Mouse (Mus musculus) CH12.LX (cell line): Measurements from ENCODE around the gene Fam172a. TPM values are rescaled to one million over a fixed set of nuclear protein-coding genes. Genes with fewer than 3 reads are reported as not detected.

ENCODE experiments used
- DNase-seq: peaks from one replicate; pipeline ENCODE4 v3.0.0-alpha.2; 2013; ENCODE audit errors: extremely low read depth
- H3K27ac ChIP-seq: 2 replicates; pipeline ENCODE4 v1.5.1; 2012; ENCODE audit warnings: low read depth, mild to moderate bottlenecking, control low read depth, moderate library complexity; ENCODE audit not compliant: insufficient read depth
- H3K27me3 ChIP-seq: replicated peaks from 2 replicates; pipeline ENCODE3; 2012; ENCODE audit warnings: inconsistent platforms
- H3K36me3 ChIP-seq, 2 experiments: replicated peaks in 1 of 2; 2 replicates each; pipeline versions ENCODE3 to v1.6.1; 2012; ENCODE audit warnings: inconsistent platforms in 1 of 2, low read length in 1 of 2, mild to moderate bottlenecking in 1 of 2, mixed read lengths in 1 of 2, moderate library complexity in 1 of 2; ENCODE audit not compliant: control insufficient read depth in 1 of 2, insufficient read depth in 1 of 2
- H3K4me1 ChIP-seq, 2 experiments: 2 replicates each; pipeline ENCODE4 v1.6.1; 2012; ENCODE audit warnings: inconsistent platforms in 1 of 2, moderate library complexity in 1 of 2; ENCODE audit not compliant: insufficient read depth in 2 of 2, control insufficient read depth in 1 of 2
- H3K4me2 ChIP-seq: 2 replicates; pipeline ENCODE4 v1.6.1; 2012; ENCODE audit warnings: low read depth, mild to moderate bottlenecking, control low read depth; ENCODE audit not compliant: poor library complexity, insufficient read depth, severe bottlenecking
- H3K4me3 ChIP-seq, 3 experiments: fragments of 150-350 bp in 1 of 3; sonication (generic) in 1 of 3; replicated peaks in 1 of 3; 2 replicates each; pipeline versions ENCODE3 to v1.5.1; 2011 to 2012; ENCODE audit warnings: low read depth in 2 of 3, low read length in 2 of 3, mild to moderate bottlenecking in 2 of 3, moderate library complexity in 2 of 3, control low read depth in 1 of 3, improper control_type of control experiment in 1 of 3, inconsistent platforms in 1 of 3, mixed read lengths in 1 of 3; ENCODE audit not compliant: poor library complexity in 1 of 3
- H3K79me2 ChIP-seq: replicated peaks from 2 replicates; pipeline ENCODE4 v1.6.1; 2012; ENCODE audit warnings: mild to moderate bottlenecking, moderate library complexity; ENCODE audit not compliant: control insufficient read depth, poor library complexity, insufficient read depth, severe bottlenecking; ENCODE audit errors: extremely low read depth
- H3K9ac ChIP-seq: 2 replicates; pipeline ENCODE4 v1.6.1; 2012; ENCODE audit warnings: low read depth, mild to moderate bottlenecking, control low read depth, moderate library complexity; ENCODE audit not compliant: insufficient read depth
- H3K9me3 ChIP-seq: replicated peaks from 2 replicates; pipeline ENCODE3; 2012; ENCODE audit warnings: low read length, inconsistent platforms, mixed read lengths
- CHD2 ChIP-seq: IDR thresholded peaks from 2 replicates; pipeline ENCODE4 v1.6.1; 2011; ENCODE audit warnings: low read length, improper control_type of control experiment
- CTCF ChIP-seq, 2 experiments: IDR thresholded peaks in 1 of 2; conservative IDR thresholded peaks in 1 of 2; 2 replicates each; pipeline ENCODE4 v1.5.1; 2011 to 2012; ENCODE audit warnings: low read depth in 2 of 2, low read length in 2 of 2, improper control_type of control experiment in 1 of 2, inconsistent platforms in 1 of 2, mild to moderate bottlenecking in 1 of 2, moderate library complexity in 1 of 2
- ELF1 ChIP-seq: IDR thresholded peaks from 2 replicates; pipeline ENCODE4 v1.6.1; 2014; ENCODE audit warnings: low read depth, mild to moderate bottlenecking, inconsistent platforms, low read length, improper control_type of control experiment
- ETS1 ChIP-seq: conservative IDR thresholded peaks from 2 replicates; pipeline ENCODE4 v1.6.1; 2012; ENCODE audit warnings: low read depth, mild to moderate bottlenecking, inconsistent platforms, low read length, improper control_type of control experiment, moderate library complexity
- HCFC1 ChIP-seq: IDR thresholded peaks from 2 replicates; pipeline ENCODE4 v1.6.1; 2012; ENCODE audit warnings: low read depth, mild to moderate bottlenecking, inconsistent platforms, low read length, improper control_type of control experiment
- IRF4 ChIP-seq: IDR thresholded peaks from 2 replicates; pipeline ENCODE4 v1.6.1; 2014; ENCODE audit warnings: low read depth, mild to moderate bottlenecking, inconsistent platforms, low read length, improper control_type of control experiment
- JUN ChIP-seq: IDR thresholded peaks from 2 replicates; pipeline ENCODE4 v1.6.1; 2011; ENCODE audit warnings: low read depth, mild to moderate bottlenecking, low read length, improper control_type of control experiment, moderate library complexity; ENCODE audit not compliant: insufficient read depth
- JUND ChIP-seq: conservative IDR thresholded peaks from 2 replicates; pipeline ENCODE4 v1.6.1; 2011; ENCODE audit warnings: low read depth, low read length, improper control_type of control experiment
- MAFK ChIP-seq: IDR thresholded peaks from 2 replicates; pipeline ENCODE4 v1.6.1; 2011; ENCODE audit warnings: low read length, improper control_type of control experiment; ENCODE audit not compliant: insufficient replicate concordance
- MAZ ChIP-seq: IDR thresholded peaks from 2 replicates; pipeline ENCODE4 v1.6.1; 2012; ENCODE audit warnings: low read depth, mild to moderate bottlenecking, inconsistent platforms, low read length, improper control_type of control experiment, moderate library complexity
- MEF2A ChIP-seq: IDR thresholded peaks from 2 replicates; pipeline ENCODE4 v1.6.1; 2014; ENCODE audit warnings: low read depth, mild to moderate bottlenecking, inconsistent platforms, low read length, improper control_type of control experiment, borderline replicate concordance
- MXI1 ChIP-seq: IDR thresholded peaks from 2 replicates; pipeline ENCODE4 v1.6.1; 2011; ENCODE audit warnings: mild to moderate bottlenecking, low read depth, low read length, improper control_type of control experiment
- NELFE ChIP-seq: IDR thresholded peaks from 2 replicates; pipeline ENCODE4 v1.6.1; 2011; ENCODE audit warnings: low read depth, low read length, improper control_type of control experiment
- RCOR1 ChIP-seq: conservative IDR thresholded peaks from 2 replicates; pipeline ENCODE4 v1.6.1; 2012; ENCODE audit warnings: low read depth, mild to moderate bottlenecking, inconsistent platforms, low read length, improper control_type of control experiment
- SIN3A ChIP-seq: IDR thresholded peaks from 2 replicates; pipeline ENCODE4 v1.6.1; 2012; ENCODE audit warnings: low read length, improper control_type of control experiment, inconsistent platforms
- SMC3 ChIP-seq: IDR thresholded peaks from 2 replicates; pipeline ENCODE4 v1.6.1; 2011; ENCODE audit warnings: low read depth, low read length, improper control_type of control experiment
- TCF12 ChIP-seq: IDR thresholded peaks from 2 replicates; pipeline ENCODE4 v1.6.1; 2014; ENCODE audit warnings: low read depth, mild to moderate bottlenecking, inconsistent platforms, low read length, improper control_type of control experiment
- USF2 ChIP-seq: conservative IDR thresholded peaks from 2 replicates; pipeline ENCODE4 v1.6.1; 2011; ENCODE audit warnings: low read depth, low read length, improper control_type of control experiment
- ZKSCAN1 ChIP-seq: IDR thresholded peaks from 2 replicates; pipeline ENCODE4 v1.6.1; 2012; ENCODE audit warnings: low read depth, inconsistent platforms, low read length, improper control_type of control experiment, borderline replicate concordance
- ZNF384 ChIP-seq: IDR thresholded peaks from 2 replicates; pipeline ENCODE4 v1.6.1; 2012; ENCODE audit warnings: low read depth, low read length, improper control_type of control experiment, inconsistent platforms
- dilution Hi-C: fragments of 300-500 bp; cut with MboI; formaldehyde crosslinking; loops from 2 replicates; pipeline ENCODE4 v1.14.3; 2020; ENCODE audit warnings: low sequenced_read_pairs; ENCODE audit not compliant: extremely low pct_unique_long_range_greater_than_20kb, extremely low pct_ligation_motif_present
- in situ Hi-C: fragments of 300-500 bp; cut with MboI; formaldehyde crosslinking; loops from 3 replicates; pipeline ENCODE4 v1.14.3; 2019; ENCODE audit warnings: low sequenced_read_pairs, low pct_ligation_motif_present, low pct_unique_long_range_greater_than_20kb, mixed read lengths
- polyA plus RNA-seq: library from polyadenylated mRNA; unstranded; fragments of >175 nt; gene quantifications from 2 replicates; pipeline ENCODE4 v1.2.1, GENCODE M21; 2012; ENCODE audit warnings: low read depth; ENCODE audit not compliant: insufficient read length
- total RNA-seq, 2 experiments: library from RNA; depleted of rRNA; stranded (reverse); fragments of 300-350 nt in 1 of 2; fragments of >200 nt in 1 of 2; gene quantifications; 2 replicates each; pipeline ENCODE4 v1.2.3; 2012 to 2014

Gene Fam172a
- total and polyA plus RNA-seq, 3 experiments, result 12.2 to 24.7 (median 16.9) TPM

GRCm38 (mm10) chr13:78211231-78212010 is 509.6 kb downstream of the Fam172a start:
- TF ChIP-seq TCF12, result no peak
- no peak for TF ChIP-seq ZKSCAN1
- TF ChIP-seq ELF1, result no peak
- TF ChIP-seq SMC3, result no peak
- no peak for TF ChIP-seq MEF2A
- Histone ChIP-seq H3K4me2 (no peak overlapping the region), H3K9ac (no peak overlapping the region), H3K4me3 (no peak overlapping the region), H3K9me3 (no peaks in the 10 kb centered on the region), H3K4me1 (peaks cover 0 to 4% of the 10 kb centered on the region in 2 experiments; a peak in 1 of 4 replicates), H3K36me3 (no peaks in the 10 kb centered on the region), H3K27ac (no peak overlapping the region), H3K79me2 (no peaks in the 10 kb centered on the region), H3K27me3 (no peaks in the 10 kb centered on the region)
- dilution Hi-C loops (no loop called here), in situ Hi-C loops (no loop called here)
- DNase-seq, result no peak

DNA sequence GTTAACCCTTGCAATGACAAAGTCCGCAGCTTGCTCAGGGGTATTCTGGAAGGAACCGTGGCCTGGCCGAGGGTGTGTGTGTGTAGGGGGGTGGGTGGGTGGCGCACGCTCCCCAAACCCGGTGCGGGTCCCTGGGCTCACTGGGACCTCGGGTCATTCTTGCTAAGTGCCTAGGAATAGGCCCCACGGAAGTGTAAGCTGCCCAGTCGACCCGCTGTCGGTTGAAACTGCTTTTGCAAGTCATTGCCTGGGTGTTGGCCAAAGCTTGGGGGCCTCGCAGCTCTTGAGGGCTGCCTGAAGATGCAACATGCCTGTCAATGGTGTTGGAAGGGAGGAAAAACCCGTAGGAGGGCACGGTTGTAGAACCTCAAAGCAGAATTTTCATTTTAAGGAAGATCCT is 510.3 kb downstream of the Fam172a start:
- dilution Hi-C loops, result no loop called here
- H3K9ac ChIP-seq, result no peak overlapping the region
- no peaks in the 10 kb centered on the region for H3K27me3 ChIP-seq
- no peaks in the 10 kb centered on the region for H3K36me3 ChIP-seq
- no peak overlapping the region for H3K4me3 ChIP-seq
- H3K4me1 ChIP-seq, result peaks cover 0 to 1% of the 10 kb centered on the region in 2 experiments; a peak in 1 of 4 replicates
- TF ChIP-seq RCOR1 (no peak), CTCF (conservative IDR thresholded peaks at IDR 0.05 in 1 of 2, IDR thresholded peaks at IDR 0.05 in 1 of 2; ENCODE audit: low read depth in 2 of 2, low read length in 2 of 2) (no peak), ZNF384 (no peak), TCF12 (no peak)
- H3K9me3 ChIP-seq, result no peaks in the 10 kb centered on the region
- DNase-seq, result no peak
- in situ Hi-C loops, result no loop called here
- no peaks in the 10 kb centered on the region for H3K79me2 ChIP-seq
- no peak overlapping the region for H3K27ac ChIP-seq
- no peak overlapping the region for H3K4me2 ChIP-seq

DNA sequence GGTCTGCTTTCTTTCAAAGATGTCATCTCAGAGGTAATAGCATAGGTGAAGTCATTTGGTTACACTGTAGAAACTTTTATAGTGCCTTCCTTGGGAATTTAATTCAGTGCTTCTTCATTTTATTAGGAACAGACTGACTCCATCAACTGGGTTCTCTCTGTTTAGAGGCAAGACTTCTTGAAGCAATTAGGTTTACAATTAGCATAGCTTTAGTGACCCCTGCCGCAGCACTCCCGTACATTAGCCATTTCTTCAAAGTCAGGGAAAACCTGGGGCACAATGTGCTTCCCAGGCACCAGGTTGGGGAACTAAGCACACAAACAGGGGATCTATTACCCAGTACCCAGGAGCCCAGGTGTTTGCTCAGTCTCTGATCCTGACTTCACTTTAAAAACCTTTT is 511.3 kb downstream of the Fam172a start:
- Histone ChIP-seq H3K4me1 (no peaks in the 10 kb centered on the region; a peak in 1 of 4 replicates), H3K27me3 (no peaks in the 10 kb centered on the region), H3K79me2 (no peaks in the 10 kb centered on the region), H3K36me3 (no peaks in the 10 kb centered on the region), H3K27ac (no peak overlapping the region), H3K9me3 (no peaks in the 10 kb centered on the region)
- in situ Hi-C loops, result no loop called here
- no peak for TF ChIP-seq MEF2A
- no peak for TF ChIP-seq ZKSCAN1
- no peak for TF ChIP-seq JUN
- no peak for TF ChIP-seq SIN3A
- no peak for TF ChIP-seq ETS1
- no peak for TF ChIP-seq TCF12
- TF ChIP-seq NELFE, result no peak
- no peak for TF ChIP-seq MAZ
- no peak for TF ChIP-seq IRF4
- no peak for TF ChIP-seq CHD2
- TF ChIP-seq MAFK, result no peak
- no peak for TF ChIP-seq JUND
- no peak for TF ChIP-seq USF2
- no peak for TF ChIP-seq HCFC1
- no peak for TF ChIP-seq MXI1
- TF ChIP-seq, all 38 proteins: peak for 0
- Histone ChIP-seq H3K9ac (no peak overlapping the region), H3K4me2 (no peak overlapping the region), H3K4me3 (no peak overlapping the region)
- no peak for DNase-seq
- dilution Hi-C loops, result no loop called here
